Mouse (Mus musculus) testis, adult 2 months (tissue): ENCODE data around the gene Prpf8.

ENCODE experiments used
- CTCF ChIP-seq: fragments of 200-500 bp; IDR thresholded peaks from 2 replicates; pipeline ENCODE4 v1.5.1; 2012; ENCODE audit warnings: low read depth, mild to moderate bottlenecking, inconsistent platforms, low read length, moderate library complexity; ENCODE audit not compliant: control insufficient read depth, insufficient read depth, insufficient replicate concordance
- POLR2A ChIP-seq: fragments of 200-500 bp; IDR thresholded peaks from 2 replicates; pipeline ENCODE4 v1.6.1; 2012; ENCODE audit warnings: low read depth, mild to moderate bottlenecking, inconsistent platforms, low read length, moderate library complexity; ENCODE audit not compliant: control insufficient read depth

- TF ChIP-seq CTCF = no peak
- no peak for TF ChIP-seq POLR2A
Observed at GRCm38 (mm10) chr11:75443711-75444110, 42.9 kb upstream of the Prpf8 start.
